Mouse (Mus musculus) mouse embryonic stem cell (cell line): Measurements from ENCODE around the gene Gng11.

Source experiments
- in situ Hi-C, 2 experiments: fragments of 300-500 bp; cut with MboI; formaldehyde crosslinking; loops; 1 replicate in 1 of 2; 3 replicates in 1 of 2; pipeline ENCODE4 v1.14.3; 2019 to 2020; ENCODE audit warnings: low sequenced_read_pairs in 2 of 2, low pct_unique_long_range_greater_than_20kb in 1 of 2, mixed read lengths in 1 of 2; ENCODE audit not compliant: unreplicated experiment in 1 of 2

Gene Gng11

DNA sequence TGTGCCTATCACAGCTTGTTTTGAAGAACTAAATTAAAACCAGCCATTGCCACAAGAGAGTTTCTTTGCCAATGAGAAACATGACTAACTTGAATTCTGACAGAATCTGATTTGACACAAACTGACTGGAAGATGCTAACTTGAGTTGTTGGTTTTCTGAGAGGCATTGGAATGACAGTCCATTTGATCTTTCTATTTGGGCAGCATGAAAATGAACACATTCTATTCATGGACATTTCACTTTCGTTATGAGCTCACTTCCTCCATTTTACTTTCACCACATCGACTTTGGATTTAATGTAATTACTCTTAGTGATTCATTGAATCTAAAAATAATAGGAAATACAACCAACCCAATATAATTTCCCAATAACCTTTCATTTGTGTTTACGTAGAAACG is 50.7 kb downstream of the Gng11 start:
- in situ Hi-C loops: no loop called here
